Mouse (Mus musculus) right cerebral cortex, postnatal 4 days (tissue): Measurements from ENCODE around the gene Krit1.
"Not testable (repeated sequence)": the region's sequence is repeated elsewhere in the genome, so short reads cannot be mapped to it uniquely, and the experiment has no call there.

ENCODE experiments used
- DNase-seq: peaks from one replicate; pipeline ENCODE4 v3.0.0-alpha.2; 2022

Krit1 gene

GRCm38 (mm10) chr5:3802433-3803291, at the start of gene Krit1, which contains the start of gene Ankib1:
Gene Krit1, plus strand, starts transcription at chr5:3803184.
Gene Ankib1, minus strand, starts transcription at chr5:3802925.
- DNase-seq, result peak; percentile 92

- no peak for DNase-seq
Observed at GRCm38 (mm10) chr5:3771512-3771911, 31.5 kb upstream of the Krit1 start.

GRCm38 (mm10) chr5:3772017-3772416, 31.0 kb upstream of the Krit1 start:
- DNase-seq, result no peak

DNA sequence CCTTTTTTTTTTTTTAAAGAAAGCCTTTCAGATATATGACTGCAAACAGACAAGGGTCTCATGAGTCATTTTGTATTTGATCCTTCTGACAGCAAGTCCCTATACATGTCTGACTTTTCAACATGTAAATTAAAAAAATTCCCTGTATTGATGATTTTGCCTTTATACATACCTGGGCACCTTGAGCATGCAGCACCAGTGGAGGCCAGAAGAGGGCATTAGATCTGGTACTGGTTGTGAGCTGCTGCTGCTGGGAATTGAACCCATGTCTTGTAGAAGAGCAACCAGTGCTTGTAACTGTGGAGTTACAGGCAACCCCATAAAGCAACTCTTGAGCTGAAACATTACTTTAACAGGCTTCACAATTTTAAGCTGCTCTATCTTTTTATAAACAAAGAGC, 20.3 kb upstream of the Krit1 start:
- no peak for DNase-seq

GRCm38 (mm10) chr5:3783947-3784681, 18.9 kb upstream of the Krit1 start:
- no peak for DNase-seq

DNA sequence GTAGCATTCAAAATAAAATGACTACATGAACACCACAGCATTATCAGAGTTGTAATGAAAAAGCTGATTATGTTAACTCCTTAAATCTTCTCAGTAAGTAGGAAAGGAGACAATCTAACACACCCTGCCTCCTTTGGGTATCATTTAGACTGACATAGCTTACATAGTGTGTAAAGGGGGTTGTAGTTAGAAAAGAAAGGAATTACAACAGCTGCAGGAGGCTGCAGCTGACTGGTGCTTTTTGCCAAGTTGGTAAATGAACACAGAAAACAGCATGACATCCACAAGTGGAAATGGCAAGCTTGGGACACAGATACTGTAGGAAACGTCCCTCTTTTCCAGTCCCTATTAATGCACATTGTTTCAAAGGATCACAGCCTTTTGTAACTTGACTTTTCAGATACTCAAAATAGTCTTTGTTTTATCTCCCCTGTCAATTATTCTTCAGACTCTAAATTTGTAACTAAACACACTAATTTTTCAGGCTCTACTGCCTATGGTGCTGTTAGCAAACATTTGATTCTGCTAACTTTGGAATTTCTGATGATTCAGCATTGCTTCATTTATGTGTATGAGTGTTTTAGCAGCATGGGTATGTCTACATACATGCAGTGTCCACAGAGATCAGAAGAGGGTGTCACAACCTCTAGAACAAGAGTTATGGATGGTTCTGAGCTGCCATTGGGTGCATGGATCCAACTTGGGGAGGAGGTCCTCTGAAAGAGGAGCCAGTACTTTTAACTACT, 18.1 kb upstream of the Krit1 start:
- no peak for DNase-seq

GRCm38 (mm10) chr5:3787548-3787947, 15.4 kb upstream of the Krit1 start:
- no peak for DNase-seq

- no peak for DNase-seq
Observed at GRCm38 (mm10) chr5:3791048-3791447, 11.9 kb upstream of the Krit1 start.

DNA sequence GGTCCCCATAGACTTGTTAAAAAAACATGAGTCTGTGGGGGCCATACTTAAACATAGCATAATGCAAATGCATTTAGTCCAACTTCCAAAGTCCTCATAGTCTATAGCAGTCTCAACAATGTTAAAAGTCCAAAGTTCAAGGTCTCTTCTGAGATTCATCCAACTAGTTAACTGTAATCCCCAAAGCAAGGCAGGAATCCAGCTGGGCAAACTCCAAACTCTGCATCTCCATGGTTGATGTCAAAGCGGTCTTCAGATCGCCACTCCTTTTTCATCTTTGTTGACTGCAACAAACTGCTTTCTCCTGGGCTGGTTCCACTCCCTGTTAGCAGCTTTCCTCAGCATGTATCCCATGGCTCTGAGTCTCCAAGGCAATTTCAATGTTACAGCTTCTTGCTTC, 5.9 kb upstream of the Krit1 start:
- not testable (repeated sequence) for DNase-seq

GRCm38 (mm10) chr5:3798656-3799055, 4.3 kb upstream of the Krit1 start:
- DNase-seq, result not testable (repeated sequence)

DNA sequence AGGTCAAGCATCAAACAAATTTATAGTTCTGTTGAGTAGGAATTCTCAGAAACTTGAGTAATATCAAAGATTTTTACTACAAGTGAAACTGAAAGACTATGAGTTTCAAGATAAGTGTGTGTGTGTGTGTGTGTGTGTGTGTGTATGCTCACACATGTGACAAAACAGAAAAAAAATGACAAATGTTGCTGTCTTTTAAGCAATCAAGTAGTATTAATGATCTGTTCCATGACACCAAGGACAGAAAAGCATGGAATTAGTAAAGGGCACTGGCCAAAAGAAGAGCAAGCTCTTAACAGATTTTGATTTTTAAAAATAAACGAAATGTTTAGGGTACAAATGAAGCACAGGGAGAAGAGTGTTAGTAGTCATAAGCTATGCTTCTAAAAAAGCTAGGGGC, 2.9 kb upstream of the Krit1 start:
- no peak for DNase-seq

GRCm38 (mm10) chr5:3800881-3801280, 2.1 kb upstream of the Krit1 start:
- DNase-seq, result no peak

- no peak for DNase-seq
Observed at GRCm38 (mm10) chr5:3801672-3802432, 1.1 kb upstream of the Krit1 start.

DNA sequence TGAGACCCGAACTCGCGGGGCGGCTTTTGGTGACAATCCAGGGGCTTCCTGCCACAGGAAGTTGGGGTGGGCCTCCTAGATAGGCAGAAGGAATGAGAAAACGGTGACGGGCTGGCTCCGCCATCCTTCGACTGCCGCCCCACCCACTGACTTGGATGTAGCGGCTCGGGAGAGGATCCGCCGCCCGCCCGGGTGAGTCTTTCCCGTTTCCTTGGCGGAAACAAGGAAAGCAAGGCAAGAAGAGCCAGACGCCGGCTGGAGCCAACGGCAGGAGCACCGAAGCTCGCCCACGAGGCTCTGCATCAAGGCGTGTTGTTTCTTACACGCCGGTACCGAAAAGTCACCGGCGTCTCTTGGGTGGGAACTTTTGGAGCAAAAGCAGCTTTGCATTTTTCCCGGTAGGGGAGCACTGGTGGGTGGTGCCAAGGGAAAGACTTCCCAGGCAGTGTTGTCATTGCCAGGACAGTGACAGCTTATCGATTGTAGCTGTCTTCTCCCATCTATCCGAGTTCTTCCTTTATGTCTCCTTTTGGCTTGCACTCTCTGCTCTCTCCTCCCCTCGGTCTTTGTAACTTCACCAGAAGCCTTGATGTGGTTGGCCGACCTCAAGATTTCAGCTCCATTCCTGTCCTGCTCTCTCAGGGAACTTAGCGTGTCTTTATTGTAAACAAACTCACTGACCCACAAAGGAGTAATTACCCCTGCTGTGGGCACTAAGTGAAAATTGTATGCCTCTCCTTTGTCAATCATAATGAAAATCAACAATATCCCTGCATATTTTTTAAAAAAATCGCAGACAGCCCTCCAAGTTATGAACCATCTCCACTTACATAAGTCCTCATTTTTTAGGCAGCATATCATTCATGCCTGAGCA, 545 bp downstream of the Krit1 start:
- no peak for DNase-seq

DNA sequence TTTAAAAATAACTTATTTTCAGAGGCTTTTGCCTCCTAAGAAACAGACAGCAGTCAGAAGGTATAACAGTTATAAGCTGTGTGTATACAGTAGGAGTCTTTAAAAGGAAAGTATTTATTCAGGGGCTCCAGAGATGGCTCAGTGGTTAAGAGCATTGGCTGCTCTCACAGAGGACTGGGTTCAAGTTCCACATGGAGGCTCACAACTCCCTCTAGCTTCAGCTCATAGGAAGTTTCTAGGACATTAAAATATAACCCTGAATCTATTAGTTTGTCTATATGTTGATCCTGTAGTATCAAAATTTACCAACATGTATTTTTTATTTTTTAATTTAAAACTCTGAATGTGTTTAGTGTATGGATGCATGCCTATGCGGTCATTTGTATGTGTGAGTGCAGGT, 5.5 kb downstream of the Krit1 start:
- DNase-seq, result no peak

- no peak for DNase-seq
Observed at GRCm38 (mm10) chr5:3834107-3834506, 31.1 kb downstream of the Krit1 start.

DNA sequence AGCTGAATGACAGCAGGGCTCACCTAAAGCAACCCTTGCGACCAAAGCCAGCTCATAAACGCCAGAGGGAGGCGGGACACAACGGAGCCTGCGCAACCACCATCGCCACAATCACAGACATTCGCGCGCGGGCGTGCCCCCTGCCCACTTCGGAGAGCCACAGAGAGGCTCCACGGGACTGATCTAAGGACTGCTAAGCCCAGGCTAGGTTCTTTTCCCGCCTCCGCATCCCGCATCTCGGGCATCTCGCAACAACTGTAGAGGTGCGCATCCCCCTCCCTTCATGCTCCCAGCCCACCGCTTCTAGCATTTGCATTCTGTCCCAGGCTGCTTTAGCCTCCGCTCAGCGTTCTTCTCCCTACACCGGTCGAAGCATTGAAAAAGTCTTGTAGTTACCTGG, 42.0 kb downstream of the Krit1 start, which contains the start of gene Lrrd1:
Gene Lrrd1 (plus strand): TSS at position 148 of the 400 bp plus-strand sequence.
- DNase-seq, result peak; percentile 18

DNA sequence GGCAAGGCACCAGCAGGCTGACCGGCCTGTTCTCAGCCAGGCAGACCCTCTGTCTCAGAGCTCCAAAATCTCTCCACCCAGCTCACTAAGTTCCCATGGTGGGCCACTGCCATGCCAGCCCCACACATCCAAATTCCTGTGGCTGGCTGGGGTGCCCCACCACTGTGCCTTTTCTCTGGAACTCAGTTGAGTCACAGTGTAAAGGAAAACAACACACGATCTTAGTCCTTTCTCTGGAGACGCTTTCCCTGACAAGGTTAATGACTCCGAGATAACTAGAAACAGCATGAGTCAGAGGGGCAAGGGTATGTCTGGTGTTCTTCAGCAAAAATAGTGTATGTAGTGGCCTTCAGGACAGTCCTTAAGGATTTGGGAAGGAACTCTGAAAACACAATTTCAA, 67.2 kb downstream of the Krit1 start:
- no peak for DNase-seq

GRCm38 (mm10) chr5:3872348-3872747, 69.4 kb downstream of the Krit1 start:
- no peak for DNase-seq

DNA sequence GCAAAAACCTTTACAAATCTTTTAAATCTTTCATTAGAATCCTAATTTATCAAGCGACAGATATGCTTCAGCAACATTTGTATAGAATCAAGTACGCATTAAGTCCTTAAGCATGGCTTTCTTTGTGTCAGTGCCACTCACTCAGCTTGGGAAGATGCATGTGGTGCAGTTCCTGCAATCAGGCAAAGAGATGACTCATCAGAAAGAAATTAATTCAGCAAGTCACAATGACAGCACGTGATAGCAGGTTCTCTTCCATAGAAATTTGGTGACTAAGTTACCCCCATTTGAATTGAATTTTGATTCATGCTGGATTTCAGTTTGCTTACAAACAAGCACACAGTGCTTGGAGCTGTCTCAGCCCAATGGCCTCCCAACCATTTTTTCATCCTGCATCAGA, 70.5 kb downstream of the Krit1 start:
- DNase-seq, result no peak

DNA sequence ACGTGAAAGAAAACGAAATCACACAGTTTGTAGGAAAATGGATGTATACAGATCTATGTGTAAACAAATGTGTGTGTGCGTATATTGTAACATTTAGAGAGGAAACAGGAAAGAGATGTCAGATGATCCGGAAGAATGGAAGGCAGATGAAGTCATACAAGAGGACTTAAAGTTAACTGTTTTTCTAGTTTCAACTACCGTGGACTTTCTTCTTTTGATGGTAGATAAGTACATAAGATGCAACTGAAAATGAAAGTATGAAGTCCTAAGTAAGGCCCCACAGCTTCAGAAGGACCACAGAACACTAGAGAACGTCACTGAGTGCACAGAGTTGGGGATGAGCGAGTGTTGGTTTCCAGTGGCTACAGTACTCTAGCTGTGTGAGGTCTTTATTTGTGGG, 83.9 kb downstream of the Krit1 start:
- DNase-seq, result not testable (repeated sequence)
